Mouse (Mus musculus): ENCODE data around the gene Gm17720.
"Not testable (repeated sequence)": the region's sequence is repeated elsewhere in the genome, so short reads cannot be mapped to it uniquely, and the experiment has no call there.

Gm17720 gene

GRCm38 (mm10) chr8:110039659-110040058 is 62.9 kb downstream of the Gm17720 start, which contains the start of gene Chst4:
Gene Chst4 (minus strand): TSS chr8:110039740.
- DNase-seq (ENCODE audit: low spot score in 2 of 2), result no peak

GRCm38 (mm10) chr8:110039216-110039615 is 63.3 kb downstream of the Gm17720 start:
- no peak for DNase-seq (ENCODE audit: low spot score in 2 of 2)

GRCm38 (mm10) chr8:110036156-110036555 is 66.4 kb downstream of the Gm17720 start:
- DNase-seq (ENCODE audit: low spot score in 2 of 2), result no peak

GRCm38 (mm10) chr8:110034331-110034730 is 68.2 kb downstream of the Gm17720 start:
- DNase-seq (ENCODE audit: low spot score in 2 of 2), result no peak

- DNase-seq (ENCODE audit: low spot score in 2 of 2), result not testable (repeated sequence)
Measured at GRCm38 (mm10) chr8:110033771-110034170, 68.8 kb downstream of the Gm17720 start.

All from urinary bladder, postnatal 4 days (tissue).